Mouse (Mus musculus) ES-E14 (cell line): ENCODE measurements at regions not wholly inside any gene's neighbourhood (a gene's known extent, or its start where the extent isn't known, plus 50 kb on each side); places are given as distances from the start of the nearest gene placed in this dataset.

Experiments used
- CHD2 ChIP-seq: IDR thresholded peaks from 2 replicates; pipeline ENCODE4 v1.6.1; 2014; ENCODE audit warnings: mild to moderate bottlenecking, low read depth, low read length, inconsistent platforms
- HCFC1 ChIP-seq: IDR thresholded peaks from 2 replicates; pipeline ENCODE4 v1.6.1; 2012; ENCODE audit warnings: low read length, inconsistent platforms, borderline replicate concordance; ENCODE audit not compliant: insufficient read depth
- MAFK ChIP-seq: IDR thresholded peaks from 2 replicates; pipeline ENCODE4 v1.6.1; 2014; ENCODE audit warnings: mild to moderate bottlenecking, low read depth, low read length, inconsistent platforms; ENCODE audit not compliant: insufficient read depth
- ZC3H11A ChIP-seq: IDR thresholded peaks from 2 replicates; pipeline ENCODE4 v1.6.1; 2012; ENCODE audit warnings: low read depth, mild to moderate bottlenecking, inconsistent platforms, low read length, borderline replicate concordance
- ZNF384 ChIP-seq: IDR thresholded peaks from 2 replicates; pipeline ENCODE4 v1.6.1; 2012; ENCODE audit warnings: low read depth, low read length, inconsistent platforms

DNA sequence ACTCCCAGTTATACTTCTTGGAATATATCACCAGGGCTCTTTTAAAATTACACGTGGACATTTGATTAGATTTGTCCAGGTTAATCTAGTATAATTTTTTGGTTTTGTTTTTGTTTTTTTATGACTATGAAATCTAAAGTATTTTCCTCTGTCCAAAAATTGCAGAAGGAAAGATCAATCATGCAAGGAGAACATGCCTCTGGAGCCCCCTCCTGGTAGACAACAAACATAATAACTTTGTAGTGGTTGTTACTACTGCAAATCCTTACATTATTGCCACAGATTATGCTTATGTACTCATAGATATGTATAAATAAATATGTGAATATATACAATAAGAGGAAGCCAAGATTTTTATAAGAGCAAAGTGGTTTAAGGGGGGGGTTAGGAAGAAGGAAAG, 404.2 kb upstream of the Chl1 start:
- TF ChIP-seq HCFC1 = no peak
- no peak for TF ChIP-seq CHD2
- TF ChIP-seq MAFK = no peak
- TF ChIP-seq ZC3H11A = no peak
- no peak for TF ChIP-seq ZNF384
